Mouse (Mus musculus) kidney, adult 2 months (tissue): Measurements from ENCODE around the gene Fbxo10.
"Not testable (repeated sequence)": the region's sequence is repeated elsewhere in the genome, so short reads cannot be mapped to it uniquely, and the experiment has no call there.

Experiments used
- CTCF ChIP-seq: fragments of 200-500 bp; conservative IDR thresholded peaks from 2 replicates; pipeline ENCODE4 v1.5.1; 2011; ENCODE audit warnings: low read depth, mild to moderate bottlenecking, control low read depth, low read length, moderate library complexity, mixed read lengths; ENCODE audit not compliant: insufficient read depth, insufficient read length
- POLR2A ChIP-seq: fragments of 200-500 bp; IDR thresholded peaks from one replicate; pipeline ENCODE4 v1.6.1; 2011; ENCODE audit warnings: low read depth, low read length, control low read depth

DNA sequence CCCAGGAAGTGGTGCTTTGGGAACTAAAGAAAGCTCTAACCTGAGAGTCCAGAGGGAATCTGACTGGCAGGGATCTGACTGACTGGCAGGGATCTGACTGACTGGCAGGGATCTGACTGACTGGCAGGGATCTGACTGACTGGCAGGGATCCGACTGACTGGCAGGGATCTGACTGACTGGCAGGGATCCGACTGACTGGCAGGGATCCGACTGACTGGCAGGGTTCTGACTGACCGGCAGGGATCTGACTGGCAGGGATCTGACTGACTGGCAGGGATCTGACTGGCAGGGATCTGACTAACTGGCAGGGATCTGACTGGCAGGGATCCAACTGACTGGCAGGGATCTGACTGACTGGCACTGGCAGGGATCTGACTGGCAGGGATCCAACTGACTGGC is 3.4 kb downstream of the Fbxo10 start:
- not testable (repeated sequence) for TF ChIP-seq CTCF, POLR2A
